Mouse (Mus musculus): ENCODE results near the gene Slc25a33. TPM values are rescaled to one million over a fixed set of nuclear protein-coding genes. Genes with fewer than 3 reads are reported as not detected.

The Slc25a33 gene
- polyA plus RNA-seq (2015; fragmentation: Nextera tagmentation; extraction: Ambion mirVana) = 8.3 and 8.4 TPM in 2 replicates

GRCm38 (mm10) chr4:149774094-149774470 is at the start of gene Slc25a33:
Gene Slc25a33, minus strand, starts transcription at chr4:149774277.
- H3K4me3 ChIP-seq (ENCODE audit: low read depth, low read length) = peak within 1 kb of the TSS; percentile 60
- peak; percentile 95 for ATAC-seq
- no peak for TF ChIP-seq CTCF (IDR thresholded peaks at IDR 0.05; ENCODE audit: low read depth)
- peak within 1 kb of the TSS; percentile 64 for H3K9ac ChIP-seq (ENCODE audit: low read depth, low read length)
- H3K36me3 ChIP-seq (ENCODE audit: control insufficient read depth, insufficient read depth) = no peaks in the 10 kb centered on the region
- H3K9me3 ChIP-seq (ENCODE audit: control insufficient read depth) = no peaks in the 10 kb centered on the region
- peaks cover 4% of the 10 kb centered on the region; the same call in 1 of the 2 replicates for H3K4me1 ChIP-seq (replicated peaks; ENCODE audit: control insufficient read depth, insufficient read depth, low read length)
- no peaks in the 10 kb centered on the region for H3K27me3 ChIP-seq (replicated peaks; ENCODE audit: control insufficient read depth, insufficient read depth, low read length)
- under 1% methylated on average over 51 of the region's 51 CpGs for WGBS
- peak within 1 kb of the TSS; percentile 100 for H3K4me2 ChIP-seq (replicated peaks; ENCODE audit: low read depth)
- peak within 1 kb of the TSS; percentile 51 for H3K27ac ChIP-seq (ENCODE audit: low read depth, low read length)

- no peak overlapping the region for H3K9ac ChIP-seq (ENCODE audit: low read depth, low read length)
- TF ChIP-seq CTCF (IDR thresholded peaks at IDR 0.05; ENCODE audit: low read depth) = no peak
- no peak overlapping the region for H3K4me2 ChIP-seq (replicated peaks; ENCODE audit: low read depth)
- WGBS = 66% methylated on average over 7 of the region's 7 CpGs
- H3K4me3 ChIP-seq (ENCODE audit: low read depth, low read length) = no peak overlapping the region
- no peak overlapping the region for H3K27ac ChIP-seq (ENCODE audit: low read depth, low read length)
- no peaks in the 10 kb centered on the region for H3K9me3 ChIP-seq (ENCODE audit: control insufficient read depth)
- H3K4me1 ChIP-seq (replicated peaks; ENCODE audit: control insufficient read depth, insufficient read depth, low read length) = no peaks in the 10 kb centered on the region
- no peaks in the 10 kb centered on the region for H3K36me3 ChIP-seq (ENCODE audit: control insufficient read depth, insufficient read depth)
- ATAC-seq = no peak
- no peaks in the 10 kb centered on the region for H3K27me3 ChIP-seq (replicated peaks; ENCODE audit: control insufficient read depth, insufficient read depth, low read length)
Measured at GRCm38 (mm10) chr4:149822586-149823196, 48.6 kb upstream of the Slc25a33 start.

GRCm38 (mm10) chr4:149822126-149822525 is 48.0 kb upstream of the Slc25a33 start:
- H3K4me1 ChIP-seq (replicated peaks; ENCODE audit: control insufficient read depth, insufficient read depth, low read length) = no peaks in the 10 kb centered on the region
- no peak overlapping the region for H3K9ac ChIP-seq (ENCODE audit: low read depth, low read length)
- no peak overlapping the region for H3K27ac ChIP-seq (ENCODE audit: low read depth, low read length)
- no peaks in the 10 kb centered on the region for H3K27me3 ChIP-seq (replicated peaks; ENCODE audit: control insufficient read depth, insufficient read depth, low read length)
- no peak overlapping the region for H3K4me3 ChIP-seq (ENCODE audit: low read depth, low read length)
- TF ChIP-seq CTCF (IDR thresholded peaks at IDR 0.05; ENCODE audit: low read depth) = no peak
- WGBS = 46% methylated on average over 9 of the region's 9 CpGs
- no peaks in the 10 kb centered on the region for H3K36me3 ChIP-seq (ENCODE audit: control insufficient read depth, insufficient read depth)
- 0 out of 2 replicates have a peak, but pooled peaks have one; percentile 26 for ATAC-seq
- H3K9me3 ChIP-seq (ENCODE audit: control insufficient read depth) = no peaks in the 10 kb centered on the region
- no peak overlapping the region for H3K4me2 ChIP-seq (replicated peaks; ENCODE audit: low read depth)

- Histone ChIP-seq H3K9me3 (ENCODE audit: control insufficient read depth) (no peaks in the 10 kb centered on the region), H3K27me3 (replicated peaks; ENCODE audit: control insufficient read depth, insufficient read depth, low read length) (no peaks in the 10 kb centered on the region), H3K36me3 (ENCODE audit: control insufficient read depth, insufficient read depth) (no peaks in the 10 kb centered on the region), H3K4me3 (ENCODE audit: low read depth, low read length) (no peak overlapping the region), H3K4me1 (replicated peaks; ENCODE audit: control insufficient read depth, insufficient read depth, low read length) (no peaks in the 10 kb centered on the region), H3K27ac (ENCODE audit: low read depth, low read length) (no peak overlapping the region), H3K4me2 (replicated peaks; ENCODE audit: low read depth) (no peak overlapping the region), H3K9ac (ENCODE audit: low read depth, low read length) (no peak overlapping the region)
- TF ChIP-seq CTCF (IDR thresholded peaks at IDR 0.05; ENCODE audit: low read depth) = no peak
- peak; percentile 89 for ATAC-seq
- 26% methylated on average over 6 of the region's 6 CpGs for WGBS
Measured at GRCm38 (mm10) chr4:149820569-149820968, 46.5 kb upstream of the Slc25a33 start.

- no peaks in the 10 kb centered on the region for H3K4me1 ChIP-seq (replicated peaks; ENCODE audit: control insufficient read depth, insufficient read depth, low read length)
- ATAC-seq = no peak
- no peaks in the 10 kb centered on the region for H3K36me3 ChIP-seq (ENCODE audit: control insufficient read depth, insufficient read depth)
- H3K4me3 ChIP-seq (ENCODE audit: low read depth, low read length) = no peak overlapping the region
- H3K27ac ChIP-seq (ENCODE audit: low read depth, low read length) = no peak overlapping the region
- H3K9ac ChIP-seq (ENCODE audit: low read depth, low read length) = no peak overlapping the region
- H3K9me3 ChIP-seq (ENCODE audit: control insufficient read depth) = no peaks in the 10 kb centered on the region
- WGBS = 77% methylated on average over 3 of the region's 3 CpGs
- H3K4me2 ChIP-seq (replicated peaks; ENCODE audit: low read depth) = no peak overlapping the region
- TF ChIP-seq CTCF (IDR thresholded peaks at IDR 0.05; ENCODE audit: low read depth) = no peak
- no peaks in the 10 kb centered on the region for H3K27me3 ChIP-seq (replicated peaks; ENCODE audit: control insufficient read depth, insufficient read depth, low read length)
Measured at GRCm38 (mm10) chr4:149819195-149819594, 45.1 kb upstream of the Slc25a33 start.

- WGBS = 81% methylated on average over 9 of the region's 9 CpGs
- Histone ChIP-seq H3K9ac (ENCODE audit: low read depth, low read length) (no peak overlapping the region), H3K27ac (ENCODE audit: low read depth, low read length) (no peak overlapping the region), H3K4me1 (replicated peaks; ENCODE audit: control insufficient read depth, insufficient read depth, low read length) (no peaks in the 10 kb centered on the region), H3K9me3 (ENCODE audit: control insufficient read depth) (no peaks in the 10 kb centered on the region), H3K4me3 (ENCODE audit: low read depth, low read length) (no peak overlapping the region), H3K27me3 (replicated peaks; ENCODE audit: control insufficient read depth, insufficient read depth, low read length) (no peaks in the 10 kb centered on the region), H3K4me2 (replicated peaks; ENCODE audit: low read depth) (no peak overlapping the region), H3K36me3 (ENCODE audit: control insufficient read depth, insufficient read depth) (no peaks in the 10 kb centered on the region)
- ATAC-seq = no peak
- TF ChIP-seq CTCF (IDR thresholded peaks at IDR 0.05; ENCODE audit: low read depth) = no peak
Measured at GRCm38 (mm10) chr4:149816598-149816997, 42.5 kb upstream of the Slc25a33 start.
